Mouse (Mus musculus) liver (tissue): ENCODE results near the gene Wnt7b.
A peak's percentile ranks its signal among the peaks of the same experiment; 100 is the strongest.

Source experiments
- DNase-seq: peaks from one replicate; pipeline ENCODE4 v3.0.0-alpha.2; 2020; ENCODE audit warnings: mixed read lengths

The Wnt7b gene

GRCm38 (mm10) chr15:85582356-85582910 lies at the start of gene Wnt7b:
Gene Wnt7b (minus strand): TSS chr15:85582473.
- no peak for DNase-seq

GRCm38 (mm10) chr15:85631591-85631990 lies 49.3 kb upstream of the Wnt7b start:
- DNase-seq: no peak

- no peak for DNase-seq
Observed at GRCm38 (mm10) chr15:85629924-85630545, 47.8 kb upstream of the Wnt7b start.

DNA sequence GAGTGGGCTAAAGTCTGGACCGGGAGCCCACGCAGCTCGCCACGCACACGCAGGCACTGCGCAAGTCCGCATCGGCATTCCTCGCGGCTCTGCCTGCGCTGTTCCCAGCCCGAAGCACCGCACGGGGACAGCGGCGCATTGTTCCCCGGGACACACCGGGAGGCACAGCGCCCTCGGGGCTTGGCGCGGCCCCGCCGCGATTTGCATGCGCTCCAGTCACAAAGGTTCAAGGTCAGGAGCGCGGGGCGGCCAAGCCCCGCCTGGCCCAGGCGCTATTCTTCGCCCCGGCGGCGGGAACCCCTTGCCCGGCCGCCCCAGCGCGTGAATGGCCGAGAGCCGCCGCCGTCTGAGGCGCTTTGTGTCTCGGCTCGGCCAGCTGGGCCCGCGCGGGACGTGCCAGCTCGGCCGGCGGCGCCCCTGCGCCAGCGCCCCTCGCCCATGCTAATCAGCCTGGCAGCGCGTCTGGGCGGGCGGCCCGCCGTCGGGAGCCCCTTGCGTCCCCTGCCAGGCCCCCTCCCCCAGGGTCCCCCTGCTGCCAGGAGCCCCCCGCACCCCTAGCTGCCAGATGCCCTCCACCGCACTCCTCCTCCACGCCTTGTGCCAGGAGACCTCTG lies 43.5 kb upstream of the Wnt7b start:
- DNase-seq: peak; percentile 23

DNA sequence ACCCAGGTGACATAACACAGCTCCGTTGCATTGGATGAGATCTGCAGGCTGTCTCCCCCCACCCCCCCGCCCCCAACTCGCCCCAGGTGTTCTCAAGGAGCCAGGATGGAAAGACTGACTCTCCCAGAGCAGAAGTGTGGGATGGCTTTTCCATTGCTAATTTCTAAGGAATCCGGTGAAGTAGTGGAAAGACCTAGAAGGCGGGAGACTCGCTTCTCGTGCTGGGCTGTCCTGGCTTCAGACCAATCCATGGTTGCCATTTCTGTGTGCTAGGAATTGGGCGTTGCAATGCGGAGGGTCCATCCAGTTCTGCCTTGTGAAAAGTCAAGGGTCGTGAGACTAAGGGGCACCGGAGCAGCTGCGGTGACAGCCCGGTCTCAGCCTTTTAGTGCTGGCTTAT lies 39.9 kb upstream of the Wnt7b start:
- DNase-seq: no peak

GRCm38 (mm10) chr15:85615537-85616100 lies 33.3 kb upstream of the Wnt7b start:
- DNase-seq: no peak

DNA sequence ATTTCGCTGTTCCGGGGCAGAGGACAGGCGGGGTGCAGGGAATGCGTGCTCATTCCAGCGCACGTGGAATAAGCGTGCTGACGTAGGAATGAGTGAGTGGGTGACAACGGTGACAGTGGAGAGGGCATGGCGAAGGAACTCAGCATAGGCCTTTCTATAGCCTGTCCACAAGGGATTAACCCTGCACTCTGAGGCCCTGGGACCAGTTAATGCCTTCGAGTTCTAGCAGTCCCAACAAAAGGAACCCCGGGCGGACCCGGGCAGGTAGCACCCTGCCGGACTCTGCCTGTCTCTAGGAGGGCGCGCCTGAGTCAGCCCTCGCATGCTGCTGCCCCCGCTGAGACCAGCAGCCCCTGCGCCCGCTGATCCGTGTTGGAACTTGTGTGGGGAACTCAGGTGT lies 32.8 kb upstream of the Wnt7b start:
- no peak for DNase-seq

DNA sequence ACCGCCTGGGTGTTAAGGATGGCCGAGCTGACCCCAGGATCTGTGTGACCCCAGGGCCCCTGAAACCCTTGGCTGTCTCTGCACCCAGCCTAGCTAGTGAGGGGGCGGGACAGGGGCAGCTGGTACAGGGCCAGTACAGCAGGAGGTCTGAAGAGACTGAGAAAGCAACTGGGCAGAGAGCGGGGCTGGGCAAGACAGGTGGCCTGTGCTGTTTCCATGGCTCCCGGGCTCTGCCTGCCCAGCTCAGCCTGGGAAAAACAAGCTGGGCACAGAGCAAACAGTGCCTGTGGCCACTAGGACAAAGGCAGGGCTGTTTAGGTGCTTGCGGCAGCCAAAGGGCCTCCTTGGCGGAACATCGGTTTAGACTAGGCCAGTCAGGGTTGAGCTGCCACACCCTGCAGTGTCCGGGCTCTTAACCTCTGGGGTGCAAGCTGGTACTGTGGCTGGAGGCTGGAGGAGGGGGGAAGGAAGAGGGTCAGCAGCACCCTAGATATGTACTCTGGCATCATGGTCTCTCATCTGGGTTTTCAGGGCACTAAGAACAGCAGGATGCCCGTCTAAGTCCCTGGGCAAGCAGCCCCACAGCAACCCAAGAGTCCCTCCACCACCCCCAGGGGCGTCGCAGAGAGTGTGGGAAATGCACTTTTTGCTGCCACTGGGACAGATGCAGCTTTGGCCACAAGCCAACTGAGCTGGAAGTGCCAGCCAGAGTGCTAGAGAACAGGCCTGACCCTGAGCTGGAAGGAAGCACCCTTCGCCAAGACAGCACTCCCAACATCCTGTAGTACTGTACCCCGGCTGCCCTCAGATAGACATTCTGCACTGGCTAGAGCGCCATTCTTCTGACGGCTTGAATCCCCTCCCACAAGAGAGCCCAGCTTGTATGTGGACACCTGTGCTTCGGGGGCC lies 31.3 kb upstream of the Wnt7b start:
- DNase-seq: no peak

DNA sequence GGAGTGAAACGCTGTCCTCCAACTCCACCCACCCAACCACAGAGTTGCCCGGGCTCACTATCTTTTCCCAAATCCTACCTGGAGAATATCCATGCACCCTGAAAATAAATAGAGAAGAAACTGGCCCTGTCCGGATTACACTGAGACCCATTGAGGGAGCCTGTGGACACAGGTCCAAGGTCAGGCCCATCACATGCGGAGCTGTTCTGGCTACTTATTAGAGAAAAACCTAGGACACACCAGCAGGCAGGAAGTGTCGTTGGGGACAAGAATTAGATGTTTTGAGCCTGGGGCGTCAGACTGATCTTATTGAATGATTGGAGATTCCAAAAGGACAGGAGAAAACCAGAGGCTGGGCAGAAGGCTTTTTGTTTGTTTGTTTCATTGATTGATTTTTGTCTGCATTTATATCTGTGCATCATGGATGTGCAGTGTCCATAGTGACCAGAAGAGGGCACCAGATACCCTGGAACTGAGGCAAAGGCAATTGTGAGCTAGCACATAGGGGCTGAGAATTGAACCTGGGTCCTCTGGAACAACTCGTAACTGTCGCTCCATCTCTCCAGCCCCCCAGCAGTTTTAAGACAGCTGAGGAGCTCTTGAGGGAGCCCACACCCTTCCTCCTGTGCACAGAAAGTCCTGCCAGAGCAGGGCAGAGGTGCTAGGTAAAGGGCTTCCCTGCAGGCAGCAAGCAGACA lies 30.5 kb upstream of the Wnt7b start:
- DNase-seq: peak; percentile 36

DNA sequence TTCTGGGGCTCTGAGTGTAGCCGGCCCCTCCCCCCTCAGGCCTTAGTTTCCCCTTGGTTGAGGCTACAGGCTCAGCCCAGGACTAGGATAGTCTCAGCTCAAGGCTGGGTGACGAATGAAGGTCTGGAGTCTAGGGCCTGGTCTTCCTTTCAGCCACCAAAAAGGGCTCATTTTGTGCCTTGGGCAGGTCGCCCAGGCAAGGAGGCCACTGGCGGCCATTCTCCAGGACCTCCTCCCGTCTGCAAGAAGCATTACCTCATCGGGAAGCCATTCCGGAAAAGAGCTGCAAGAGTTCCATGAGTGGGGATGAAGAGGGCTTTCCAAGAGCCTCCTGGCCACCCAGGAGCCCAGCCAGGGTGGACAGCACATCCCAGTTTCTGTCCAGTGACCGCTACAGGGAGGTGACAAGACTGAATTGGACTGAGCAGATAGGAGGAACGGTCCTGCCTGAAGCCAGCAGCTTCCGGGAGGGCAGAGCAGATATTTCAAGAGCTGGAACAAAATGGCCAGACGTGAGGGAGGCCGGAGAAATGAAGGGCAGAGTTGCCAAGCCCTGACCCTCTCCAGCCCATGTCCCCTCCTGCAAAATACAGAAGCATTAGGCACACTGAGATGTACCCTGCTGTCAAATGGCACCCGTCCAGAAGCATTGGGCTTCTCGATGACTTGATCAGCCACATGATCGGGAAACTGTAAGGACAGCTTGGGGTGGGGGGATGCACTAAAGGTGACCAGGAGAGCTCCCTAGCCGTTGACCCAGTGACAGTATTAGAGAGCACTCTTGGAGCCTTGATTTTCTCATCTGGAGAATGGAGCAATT lies 29.6 kb upstream of the Wnt7b start:
- DNase-seq: no peak

- peak; percentile 64 for DNase-seq
Observed at GRCm38 (mm10) chr15:85610618-85611218, 28.4 kb upstream of the Wnt7b start.

GRCm38 (mm10) chr15:85610120-85610519 lies 27.8 kb upstream of the Wnt7b start:
- DNase-seq: no peak

- DNase-seq: no peak
Observed at GRCm38 (mm10) chr15:85609266-85610004, 27.2 kb upstream of the Wnt7b start.

DNA sequence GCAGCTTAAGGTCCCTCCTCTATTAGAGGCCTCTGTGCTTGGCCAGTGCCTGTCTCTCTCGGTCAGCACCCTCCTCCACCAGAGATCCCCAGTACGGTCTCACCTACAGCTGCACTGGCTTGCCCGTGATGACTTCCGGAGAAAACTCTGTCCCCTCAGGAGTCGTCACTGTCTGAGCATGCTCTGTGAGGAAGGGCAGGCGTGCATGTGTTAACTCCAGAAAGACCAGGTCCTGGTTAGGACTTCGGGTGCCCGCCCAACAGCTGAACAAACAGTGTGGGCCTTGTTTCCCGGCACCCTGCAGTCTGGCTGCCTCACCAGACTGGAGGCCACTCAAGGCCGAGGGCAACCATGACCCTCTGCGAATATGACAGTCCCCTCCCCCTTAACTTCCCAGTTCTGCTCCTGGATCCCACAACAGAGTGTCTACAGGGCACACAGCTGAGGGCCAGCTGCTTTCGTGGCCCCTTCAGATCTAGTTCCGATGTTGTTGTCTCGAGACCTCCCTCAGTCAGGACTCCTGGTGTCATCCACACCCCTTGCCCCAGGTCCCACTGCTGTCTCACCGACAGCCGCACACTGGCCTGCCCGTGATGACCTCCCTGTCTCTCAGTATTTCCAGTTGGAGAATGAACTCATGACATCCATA lies 23.8 kb upstream of the Wnt7b start:
- DNase-seq: no peak

- no peak for DNase-seq
Observed at GRCm38 (mm10) chr15:85604938-85605337, 22.7 kb upstream of the Wnt7b start.

DNA sequence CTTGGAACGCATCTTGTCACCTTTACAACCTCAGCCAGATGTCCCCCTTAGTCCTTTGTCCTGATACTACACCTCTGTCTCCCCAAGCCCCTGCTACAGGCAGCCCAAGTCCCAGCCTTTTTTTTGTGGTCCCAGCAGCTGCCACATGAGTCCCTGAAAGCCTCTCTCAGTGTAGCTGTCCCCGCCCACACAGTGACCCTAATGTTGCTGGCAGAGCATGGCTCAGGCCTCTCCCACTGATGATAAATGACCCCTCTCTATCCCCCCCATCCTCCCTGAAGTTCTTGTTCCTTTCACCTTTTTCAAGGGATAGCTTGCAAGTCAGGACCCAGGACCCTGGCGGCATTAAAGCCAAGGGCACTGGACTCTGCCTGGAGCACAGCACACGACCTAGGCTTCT lies 22.2 kb upstream of the Wnt7b start:
- DNase-seq: no peak

- no peak for DNase-seq
Observed at GRCm38 (mm10) chr15:85603422-85603821, 21.1 kb upstream of the Wnt7b start.

DNA sequence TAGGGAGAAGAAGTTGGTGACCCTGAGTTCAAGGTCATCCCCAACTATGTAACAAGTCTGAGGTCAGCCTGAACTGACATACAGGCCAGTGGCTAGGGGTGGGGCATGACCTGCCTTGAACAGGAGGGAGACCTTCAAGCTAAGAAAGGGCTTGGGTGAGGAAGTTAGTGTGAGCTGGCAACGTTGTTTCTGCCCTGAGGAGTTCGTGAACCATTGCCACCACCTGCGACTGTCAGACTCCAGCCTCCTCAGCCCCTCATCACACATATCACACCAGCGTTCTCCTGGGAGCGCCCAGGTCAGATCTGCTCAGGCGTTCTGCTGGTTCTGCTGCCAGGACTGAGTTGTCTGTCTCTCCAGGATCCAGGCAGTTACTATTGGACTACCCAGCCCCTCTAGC lies 20.5 kb upstream of the Wnt7b start:
- no peak for DNase-seq

- DNase-seq: no peak
Observed at GRCm38 (mm10) chr15:85602021-85602420, 19.7 kb upstream of the Wnt7b start.

GRCm38 (mm10) chr15:85601202-85601601 lies 18.9 kb upstream of the Wnt7b start:
- DNase-seq: no peak
